Mouse (Mus musculus) heart, adult 11 months (tissue): ENCODE data around the gene Mgll.

Source experiments
- DNase-seq: peaks from one replicate; pipeline ENCODE4 v3.0.0; 2022

Mgll gene

DNA sequence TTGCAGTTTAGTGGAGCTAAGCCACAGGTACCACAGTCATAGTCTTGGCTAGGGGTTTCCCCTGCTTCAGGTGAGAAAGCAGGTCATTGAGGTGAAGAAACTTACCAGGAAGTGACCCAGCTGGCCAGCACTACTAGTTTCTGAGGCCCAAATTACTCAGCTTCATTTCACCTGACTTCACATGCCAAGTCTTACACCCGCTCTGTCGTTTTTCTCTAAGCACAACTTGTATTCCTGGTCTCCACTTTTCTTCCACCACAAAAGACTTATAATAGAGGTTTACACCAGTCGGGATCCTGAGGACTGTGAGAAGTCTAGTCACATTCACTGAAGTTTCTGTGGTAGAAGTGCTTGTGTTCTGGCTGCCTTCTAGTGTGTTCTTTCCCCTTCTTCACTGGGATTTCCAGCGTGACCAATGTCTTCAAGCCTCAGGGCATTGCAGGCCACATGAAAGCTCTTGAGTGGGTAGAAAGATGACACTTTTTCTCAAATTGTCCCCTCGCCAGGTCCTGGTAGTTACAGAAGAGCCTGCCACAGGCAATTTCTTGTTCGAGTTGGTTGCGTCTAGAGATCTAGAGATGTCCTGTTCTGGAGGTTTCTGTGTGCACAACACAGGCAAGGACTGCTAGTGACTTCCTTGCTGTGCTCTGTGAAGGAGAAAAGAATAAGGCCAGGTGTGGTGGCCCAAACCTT is 6.0 kb upstream of the Mgll start:
- no peak for DNase-seq

GRCm38 (mm10) chr6:88721059-88721458 is 3.2 kb upstream of the Mgll start:
- DNase-seq: no peak

DNA sequence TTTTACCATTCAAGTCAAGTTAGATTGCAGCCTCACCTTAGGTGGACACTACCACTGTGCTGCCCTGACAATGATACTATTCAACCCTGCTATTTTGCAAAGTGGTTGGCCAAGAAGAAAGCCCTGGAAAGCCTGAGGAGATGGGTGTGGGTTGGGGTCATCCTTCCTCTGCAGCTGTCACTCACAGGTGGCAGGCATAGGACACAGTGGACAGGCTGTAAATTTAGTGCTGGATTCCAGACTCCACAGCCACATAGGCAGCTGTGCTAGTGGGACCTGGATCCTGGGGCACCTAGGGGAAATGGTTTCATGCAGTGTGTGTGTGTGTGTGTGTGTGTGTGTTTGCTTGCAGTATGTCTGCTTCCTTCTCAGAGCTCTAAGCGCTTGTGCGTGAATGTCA is 1.3 kb upstream of the Mgll start:
- DNase-seq: no peak

- no peak for DNase-seq
Observed at GRCm38 (mm10) chr6:88723806-88724312, 353 bp upstream of the Mgll start.

GRCm38 (mm10) chr6:88725590-88725989 is 1.4 kb downstream of the Mgll start:
- peak; percentile 94 for DNase-seq

DNA sequence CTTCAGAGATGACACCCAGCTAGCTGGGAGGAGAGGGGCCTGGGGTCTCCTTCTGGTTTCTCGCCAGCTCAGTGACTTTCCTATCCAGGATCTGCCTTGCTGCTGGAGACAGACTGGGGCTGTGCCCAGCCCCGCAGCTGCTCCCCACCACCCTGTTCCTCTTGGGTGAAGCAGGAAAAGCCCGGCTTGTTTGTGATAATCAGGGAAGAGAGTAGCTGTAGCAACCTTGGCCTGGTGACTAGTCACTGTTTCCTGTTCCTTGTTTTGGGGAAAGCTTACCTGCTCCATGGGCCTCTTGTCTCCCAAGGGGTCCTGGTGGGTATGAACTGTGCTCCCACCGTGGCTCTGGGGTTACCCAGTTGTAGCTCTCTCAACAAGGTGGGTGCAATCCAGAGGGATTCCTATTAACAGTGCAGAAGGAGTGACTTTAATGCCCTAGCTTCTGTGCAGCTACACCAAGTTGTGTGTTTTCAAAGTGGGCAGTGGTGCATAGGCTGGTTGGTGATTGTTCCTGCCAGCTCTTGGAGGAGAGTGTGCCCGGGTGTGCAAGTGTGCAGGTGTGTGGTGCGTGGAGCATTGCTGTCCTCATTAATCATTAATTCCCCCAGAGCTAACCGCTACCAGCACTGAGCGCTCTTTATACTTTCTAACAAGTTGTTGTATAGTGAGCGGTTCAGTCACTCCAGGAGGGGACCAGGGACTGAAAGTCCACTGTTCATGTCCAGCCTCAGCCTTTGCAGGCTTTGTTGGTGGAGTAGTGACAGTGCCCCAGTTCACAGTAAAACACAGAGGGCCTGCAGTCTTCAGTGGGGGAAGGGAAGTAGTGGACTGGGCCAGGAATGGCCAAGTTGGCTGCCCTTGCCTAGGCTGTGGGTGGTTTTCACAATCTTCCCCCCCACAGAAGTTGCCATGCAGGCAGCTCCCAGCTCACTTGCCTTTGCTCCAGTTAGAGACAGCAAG is 2.3 kb downstream of the Mgll start:
- DNase-seq: peak; percentile 95

- no peak for DNase-seq
Observed at GRCm38 (mm10) chr6:88727490-88727889, 3.3 kb downstream of the Mgll start.

- no peak for DNase-seq
Observed at GRCm38 (mm10) chr6:88728054-88728453, 3.8 kb downstream of the Mgll start.

DNA sequence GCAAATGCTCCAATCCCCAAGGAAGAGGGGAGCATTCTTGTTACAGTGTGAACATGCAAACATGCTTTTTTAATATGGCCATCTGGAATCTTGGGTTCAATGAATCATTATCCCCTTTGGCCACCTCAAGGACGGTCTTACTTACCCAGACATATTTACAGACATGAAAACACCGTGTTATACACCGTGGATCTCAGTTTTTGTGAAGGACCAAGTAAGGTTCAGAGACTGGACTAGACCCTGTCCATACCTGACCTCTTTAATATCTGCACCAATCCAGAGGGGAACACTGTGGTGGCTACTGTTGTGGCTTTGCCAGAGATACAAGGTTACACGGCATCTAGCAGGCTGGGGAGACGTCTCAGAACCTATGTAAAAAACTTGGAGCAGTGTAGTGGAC is 4.3 kb downstream of the Mgll start:
- no peak for DNase-seq

- peak; percentile 94 for DNase-seq
Observed at GRCm38 (mm10) chr6:88731211-88731751, 7.1 kb downstream of the Mgll start.

GRCm38 (mm10) chr6:88731991-88732390 is 7.8 kb downstream of the Mgll start:
- DNase-seq: peak; percentile 98

- no peak for DNase-seq
Observed at GRCm38 (mm10) chr6:88732643-88733613, 8.7 kb downstream of the Mgll start.

DNA sequence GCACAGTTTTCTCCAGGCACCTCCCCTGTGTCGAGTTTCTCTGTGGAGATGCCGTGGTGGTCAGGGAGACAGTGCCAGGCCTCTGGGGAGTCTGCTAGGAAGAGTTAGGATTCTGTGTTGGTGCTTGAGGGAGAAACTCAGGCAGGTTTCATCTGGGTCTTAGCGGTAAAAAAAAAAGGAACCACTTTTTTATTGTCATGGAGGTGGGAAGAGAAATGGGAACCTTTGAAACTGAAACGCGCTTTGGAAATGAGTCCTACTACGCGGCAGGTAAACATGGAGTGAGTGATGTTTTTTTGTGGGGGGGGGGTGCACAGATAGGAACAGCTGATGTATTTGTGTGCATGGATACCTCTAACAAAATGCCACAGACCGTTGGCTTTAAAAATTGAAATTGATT is 12.1 kb downstream of the Mgll start:
- DNase-seq: no peak

DNA sequence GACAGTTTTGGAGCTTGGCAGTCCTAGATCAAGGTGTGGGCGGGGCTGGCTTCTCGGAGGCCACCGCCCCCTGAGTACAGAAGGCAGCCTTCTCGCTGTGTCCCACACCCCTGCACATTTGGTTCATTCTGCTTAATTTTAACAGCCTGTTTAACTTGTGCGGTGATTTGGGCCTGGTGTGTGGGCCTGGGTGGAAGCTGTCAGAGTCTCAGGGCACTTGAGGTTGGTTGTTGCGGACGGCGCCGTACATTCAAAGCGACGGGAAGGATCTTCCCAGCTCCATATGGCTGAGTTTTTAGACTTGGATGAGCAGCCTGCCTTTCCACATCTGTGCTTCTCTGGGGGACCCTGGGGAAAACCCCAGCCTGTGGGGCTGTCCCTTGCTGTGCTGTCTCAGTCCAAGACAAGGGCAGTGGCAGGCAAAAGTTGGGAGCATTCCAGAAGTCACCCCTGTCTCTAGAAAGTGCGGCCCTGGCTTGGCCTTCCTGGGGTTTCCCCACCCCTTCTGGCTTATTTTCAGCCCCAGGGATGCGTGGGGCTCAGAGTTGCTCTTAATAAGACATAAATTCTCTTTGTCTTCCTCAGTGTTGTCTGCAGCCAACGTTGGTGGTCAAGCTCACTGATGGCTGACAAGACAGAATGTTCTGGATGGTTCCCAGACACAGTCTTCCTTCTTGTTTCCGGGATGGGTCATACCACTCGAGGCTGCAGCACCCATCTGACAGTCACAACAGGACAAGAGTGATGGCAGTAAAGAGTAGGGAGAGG is 12.7 kb downstream of the Mgll start:
- DNase-seq: peak; percentile 96

GRCm38 (mm10) chr6:88737509-88737888 is 13.3 kb downstream of the Mgll start:
- DNase-seq: peak; percentile 90

- no peak for DNase-seq
Observed at GRCm38 (mm10) chr6:88741041-88741440, 16.8 kb downstream of the Mgll start.

DNA sequence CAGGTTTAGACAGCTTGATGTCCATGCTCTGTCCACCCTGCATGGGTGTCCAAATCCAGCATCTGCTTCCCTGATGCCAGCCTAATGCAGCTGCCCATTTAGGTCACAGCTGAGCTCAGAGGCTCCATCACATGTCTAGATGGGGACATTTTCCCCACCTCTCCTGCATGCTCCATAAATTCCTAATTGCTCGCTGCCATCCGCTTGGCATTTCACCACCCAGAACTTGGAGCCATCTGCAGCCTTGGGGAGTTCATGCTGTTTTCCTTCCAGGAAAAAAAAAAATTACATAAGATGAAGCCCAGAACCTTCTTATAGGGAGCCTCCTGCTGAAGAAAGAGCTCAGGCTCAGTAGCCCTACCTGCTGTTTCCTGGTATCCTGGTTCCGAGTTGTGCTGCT is 17.6 kb downstream of the Mgll start:
- no peak for DNase-seq

- peak; percentile 88 for DNase-seq
Observed at GRCm38 (mm10) chr6:88742286-88743011, 18.2 kb downstream of the Mgll start.

- DNase-seq: peak; percentile 88
Observed at GRCm38 (mm10) chr6:88743601-88744291, 19.5 kb downstream of the Mgll start.

DNA sequence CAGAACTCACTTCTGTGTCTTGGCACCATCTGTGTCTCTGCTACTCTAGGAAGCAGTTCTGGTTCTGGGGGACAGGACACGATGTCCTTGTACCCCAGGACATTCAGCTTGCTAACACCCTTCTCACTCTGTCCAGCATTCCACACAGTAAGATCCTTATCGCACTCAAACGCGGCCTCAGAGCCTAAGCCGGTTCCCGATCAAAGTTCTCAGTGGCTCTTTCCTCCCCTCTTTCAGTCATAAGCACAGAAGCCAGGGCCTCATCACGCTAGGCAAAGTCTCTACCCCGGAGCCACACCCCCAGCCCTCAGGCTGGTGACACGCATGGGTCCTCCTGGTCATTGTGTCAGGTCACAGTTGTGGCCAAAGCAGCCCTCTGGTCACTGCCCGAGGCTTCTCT is 20.8 kb downstream of the Mgll start:
- no peak for DNase-seq
